Mouse (Mus musculus) intestine, embryonic 14.5 days (tissue): ENCODE measurements at regions not wholly inside any gene's neighbourhood (a gene's known extent, or its start where the extent isn't known, plus 50 kb on each side); places are given as distances from the start of the nearest gene placed in this dataset.

Experiments used
- ATAC-seq: fragments of 200-750 bp; cut with Nextera tagmentation; replicated peaks from 2 replicates; pipeline ENCODE4 v1.8.0; 2017; ENCODE audit warnings: low read depth, moderate number of reproducible peaks, moderate TSS enrichment, moderate library complexity; ENCODE audit not compliant: low FRiP score, low TSS enrichment
- DNase-seq: peaks from one replicate; pipeline ENCODE4 v3.0.0-alpha.2; 2018; ENCODE audit warnings: low spot score
- H3K27ac ChIP-seq: fragments of 300-500 bp; sonication (generic); 2 replicates; pipeline ENCODE4 v1.5.1; 2014; ENCODE audit warnings: low read depth, mild to moderate bottlenecking, control low read depth
- H3K27me3 ChIP-seq: fragments of 300-500 bp; sonication (generic); replicated peaks from 2 replicates; pipeline ENCODE4 v1.6.1; 2014; ENCODE audit warnings: low read length, control low read depth; ENCODE audit not compliant: control insufficient read depth, insufficient read depth
- H3K36me3 ChIP-seq: fragments of 300-500 bp; sonication (generic); 2 replicates; pipeline ENCODE4 v1.6.1; 2014; ENCODE audit warnings: low read length, control low read depth; ENCODE audit not compliant: control insufficient read depth, insufficient read depth
- H3K4me1 ChIP-seq: fragments of 300-500 bp; sonication (generic); replicated peaks from 2 replicates; pipeline ENCODE4 v1.6.1; 2014; ENCODE audit warnings: low read length, control low read depth, mixed read lengths; ENCODE audit not compliant: control insufficient read depth, insufficient read depth
- H3K4me2 ChIP-seq: fragments of 300-500 bp; sonication (generic); 2 replicates; pipeline ENCODE4 v1.6.1; 2014; ENCODE audit warnings: low read length
- H3K4me3 ChIP-seq: fragments of 300-500 bp; sonication (generic); 2 replicates; pipeline ENCODE4 v1.5.1; 2014; ENCODE audit warnings: low read depth, low read length, control low read depth, mixed read lengths
- H3K9ac ChIP-seq: fragments of 300-500 bp; sonication (generic); 2 replicates; pipeline ENCODE4 v1.6.1; 2014; ENCODE audit warnings: mild to moderate bottlenecking, low read length
- H3K9me3 ChIP-seq: fragments of 300-500 bp; sonication (generic); 2 replicates; pipeline ENCODE4 v1.6.1; 2016; ENCODE audit warnings: low read length, control low read depth; ENCODE audit not compliant: control insufficient read depth
- WGBS: fragments of 180-500 bp; shearing (Covaris S2); extraction: QIAGEN DNeasy Blood & Tissue Kit; methylation state at CpG from one replicate; pipeline ENCODE4 v1.1.7; 2014; 5-methylcytosine and 5-hydroxymethylcytosine counted together

- H3K4me3 ChIP-seq, result no peak overlapping the region
- no peak overlapping the region for H3K9ac ChIP-seq
- H3K27ac ChIP-seq, result no peak overlapping the region
- DNase-seq (no peak), ATAC-seq (no peak; the same call in 1 of the 2 replicates)
- H3K4me1 ChIP-seq, result peaks cover 21% of the 10 kb centered on the region
- no peak overlapping the region for H3K4me2 ChIP-seq
- H3K27me3 ChIP-seq, result no peaks in the 10 kb centered on the region
- H3K9me3 ChIP-seq, result no peaks in the 10 kb centered on the region
- WGBS, result 16% methylated on average over 3 of the region's 3 CpGs
- no peaks in the 10 kb centered on the region for H3K36me3 ChIP-seq
These were observed 318.1 kb downstream of the Sox4 start for GRCm38 (mm10) chr13:28635230-28635950.

DNA sequence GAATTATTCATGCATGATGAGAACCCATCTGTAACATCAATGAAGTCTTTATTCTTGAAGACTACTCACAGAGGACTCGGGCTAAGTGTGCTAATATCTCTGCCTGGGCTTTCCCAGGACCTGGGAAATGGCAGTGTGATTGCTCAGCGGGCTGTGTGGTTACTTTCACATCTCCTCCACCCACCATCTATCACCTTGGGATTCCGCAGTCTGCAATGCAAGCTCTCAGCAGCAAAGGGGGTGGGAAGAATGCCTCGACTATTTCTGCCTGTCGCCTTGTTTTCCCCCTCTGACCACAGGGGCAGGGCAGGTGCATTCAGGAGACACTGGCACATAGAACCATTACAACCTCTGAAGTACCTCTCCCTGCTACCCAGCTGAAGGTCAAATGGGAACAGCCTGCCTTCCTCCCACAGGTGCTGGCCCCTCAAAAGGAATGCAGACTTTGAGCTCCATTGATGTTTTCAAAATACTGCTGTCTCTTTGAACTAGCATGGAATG lies 319.9 kb downstream of the Sox4 start:
- Histone ChIP-seq H3K9me3 (no peaks in the 10 kb centered on the region), H3K9ac (no peak overlapping the region), H3K4me1 (peaks cover 38% of the 10 kb centered on the region), H3K36me3 (no peaks in the 10 kb centered on the region), H3K4me2 (no peak overlapping the region), H3K27me3 (no peaks in the 10 kb centered on the region), H3K4me3 (no peak overlapping the region), H3K27ac (no peak overlapping the region)
- no peak for ATAC-seq
- DNase-seq, result no peak
- WGBS, result 25% methylated on average over 5 of the region's 5 CpGs

GRCm38 (mm10) chr13:28629431-28630331 lies 323.8 kb downstream of the Sox4 start:
- ATAC-seq, result peak; percentile 61
- Histone ChIP-seq H3K4me2 (no peak overlapping the region), H3K9me3 (no peaks in the 10 kb centered on the region), H3K36me3 (no peaks in the 10 kb centered on the region), H3K4me1 (peaks cover 29% of the 10 kb centered on the region), H3K27ac (peak overlapping the region; percentile 71), H3K27me3 (no peaks in the 10 kb centered on the region), H3K4me3 (no peak overlapping the region), H3K9ac (no peak overlapping the region)
- WGBS, result 17% methylated on average over 9 of the region's 9 CpGs
- no peak for DNase-seq

GRCm38 (mm10) chr13:28628751-28629150 lies 324.8 kb downstream of the Sox4 start:
- Histone ChIP-seq H3K27ac (no peak overlapping the region; the same call in 1 of the 2 replicates), H3K27me3 (no peaks in the 10 kb centered on the region), H3K9me3 (no peaks in the 10 kb centered on the region), H3K4me2 (no peak overlapping the region), H3K4me3 (no peak overlapping the region), H3K4me1 (peaks cover 28% of the 10 kb centered on the region), H3K9ac (no peak overlapping the region), H3K36me3 (no peaks in the 10 kb centered on the region)
- no peak for ATAC-seq
- WGBS, result 40% methylated on average over 8 of the region's 8 CpGs
- no peak for DNase-seq

DNA sequence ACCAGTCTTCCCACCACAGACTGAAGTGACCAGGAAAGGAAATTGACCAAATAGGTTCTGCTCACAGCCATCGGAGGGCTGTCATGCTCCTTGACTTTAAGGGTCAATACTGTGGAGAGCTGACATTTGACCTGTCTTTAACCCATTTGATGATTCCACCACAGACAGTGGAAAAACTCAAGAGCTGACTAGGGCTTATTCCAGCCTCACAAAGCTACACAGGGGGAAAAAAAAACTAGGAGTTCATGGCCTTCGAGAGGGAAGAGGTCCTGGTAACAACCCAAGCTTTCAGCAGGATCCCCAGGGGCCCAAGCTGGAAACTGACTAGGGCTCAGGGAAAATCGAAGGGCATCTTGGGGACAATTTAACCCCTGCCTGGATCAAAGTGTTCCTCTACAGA lies 334.6 kb downstream of the Sox4 start:
- no peak overlapping the region for H3K9ac ChIP-seq
- no peak for DNase-seq
- no peaks in the 10 kb centered on the region for H3K27me3 ChIP-seq
- no peaks in the 10 kb centered on the region for H3K4me1 ChIP-seq
- H3K9me3 ChIP-seq, result no peaks in the 10 kb centered on the region
- no peak overlapping the region for H3K4me3 ChIP-seq
- ATAC-seq, result no peak
- 36% methylated on average over 3 of the region's 3 CpGs for WGBS
- no peak overlapping the region for H3K4me2 ChIP-seq
- H3K36me3 ChIP-seq, result no peaks in the 10 kb centered on the region
- H3K27ac ChIP-seq, result no peak overlapping the region

DNA sequence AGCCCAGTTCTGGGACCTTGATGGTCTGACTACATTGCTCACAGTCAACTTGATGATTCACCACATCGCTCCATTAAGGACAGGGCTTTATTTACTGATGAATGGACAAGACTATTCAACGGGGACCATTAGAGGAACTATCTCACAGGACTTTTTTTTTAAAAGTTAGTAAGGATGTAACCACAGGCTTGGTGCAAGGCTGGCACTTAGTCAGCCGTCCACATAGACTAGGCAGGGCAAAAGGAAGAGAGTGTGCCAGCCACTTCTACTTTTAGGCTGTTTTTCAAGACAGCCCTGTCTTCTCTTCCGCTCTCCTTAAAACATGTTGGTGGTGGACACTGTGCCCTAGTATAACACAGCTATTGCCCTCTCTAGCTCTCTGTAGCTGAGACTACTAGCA lies 336.0 kb downstream of the Sox4 start:
- no peak for DNase-seq
- ATAC-seq, result no peak
- H3K4me1 ChIP-seq, result no peaks in the 10 kb centered on the region
- no peaks in the 10 kb centered on the region for H3K27me3 ChIP-seq
- H3K9me3 ChIP-seq, result 0 out of 2 replicates have a peak, but pooled peaks cover 2% of the 10 kb centered on the region
- 97% methylated on average over 4 of the region's 4 CpGs for WGBS
- H3K4me2 ChIP-seq, result no peak overlapping the region
- no peak overlapping the region for H3K9ac ChIP-seq
- H3K27ac ChIP-seq, result no peak overlapping the region
- H3K36me3 ChIP-seq, result no peaks in the 10 kb centered on the region
- no peak overlapping the region for H3K4me3 ChIP-seq

DNA sequence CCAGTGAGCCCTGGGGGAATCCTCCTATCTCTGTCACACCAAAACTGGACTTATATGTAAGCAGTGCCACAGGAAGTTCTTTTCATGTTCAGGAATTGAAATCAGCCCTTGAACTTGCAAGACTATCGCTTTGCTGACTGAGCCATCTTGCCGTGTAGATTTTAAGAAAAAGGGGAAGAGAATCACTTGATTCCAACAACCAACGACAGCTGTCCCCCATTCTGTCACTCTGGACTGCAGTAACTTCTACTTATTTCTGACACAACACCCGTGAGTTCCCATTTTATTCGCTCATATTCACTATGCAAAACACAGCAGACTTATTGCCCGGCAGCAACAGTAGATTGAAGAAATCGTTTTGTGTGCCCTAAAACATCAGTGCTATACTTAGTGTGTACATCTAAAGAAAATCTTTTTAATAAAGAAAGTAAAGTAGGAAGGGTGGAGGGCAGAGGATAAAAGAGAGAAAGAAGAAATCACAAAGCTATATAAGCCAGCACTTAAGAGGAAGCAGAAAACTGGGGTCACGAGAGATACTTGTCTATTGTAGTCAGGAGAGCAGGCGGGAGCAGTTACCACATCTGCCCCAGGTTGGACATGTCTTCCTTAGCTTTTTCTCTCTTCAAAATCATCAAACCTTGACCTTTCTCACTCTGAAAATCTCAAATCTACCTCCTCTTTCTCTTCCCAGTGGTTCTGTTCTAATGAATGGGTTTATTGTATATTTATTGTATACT lies 336.7 kb downstream of the Sox4 start:
- H3K4me1 ChIP-seq, result no peaks in the 10 kb centered on the region
- 88% methylated on average over 9 of the region's 9 CpGs for WGBS
- 0 out of 2 replicates have a peak, but pooled peaks cover 2% of the 10 kb centered on the region for H3K9me3 ChIP-seq
- H3K36me3 ChIP-seq, result no peaks in the 10 kb centered on the region
- ATAC-seq (no peak), DNase-seq (no peak)
- no peaks in the 10 kb centered on the region for H3K27me3 ChIP-seq
- H3K4me3 ChIP-seq, result no peak overlapping the region
- no peak overlapping the region for H3K4me2 ChIP-seq
- H3K9ac ChIP-seq, result no peak overlapping the region
- H3K27ac ChIP-seq, result no peak overlapping the region

GRCm38 (mm10) chr13:28607551-28608114 lies 345.9 kb downstream of the Sox4 start:
- no peak overlapping the region for H3K9ac ChIP-seq
- H3K36me3 ChIP-seq, result no peaks in the 10 kb centered on the region
- no peaks in the 10 kb centered on the region for H3K27me3 ChIP-seq
- H3K4me2 ChIP-seq, result no peak overlapping the region
- WGBS, result 26% methylated on average over 6 of the region's 6 CpGs
- H3K9me3 ChIP-seq, result no peaks in the 10 kb centered on the region
- H3K4me3 ChIP-seq, result no peak overlapping the region
- peak overlapping the region; percentile 39 for H3K27ac ChIP-seq
- ATAC-seq, result no peak
- DNase-seq, result peak; percentile 52
- H3K4me1 ChIP-seq, result peaks cover 20% of the 10 kb centered on the region
